Mouse (Mus musculus) right cerebral cortex, postnatal 10 days (tissue): ENCODE measurements at regions not wholly inside any gene's neighbourhood (a gene's known extent, or its start where the extent isn't known, plus 50 kb on each side); places are given as distances from the start of the nearest gene placed in this dataset.
"Not testable (repeated sequence)": the region's sequence is repeated elsewhere in the genome, so short reads cannot be mapped to it uniquely, and the experiment has no call there.

ENCODE experiments used
- DNase-seq, 2 experiments: peaks; one replicate each; pipeline ENCODE4 v3.0.0; 2021; ENCODE audit warnings: low spot score in 2 of 2

DNA sequence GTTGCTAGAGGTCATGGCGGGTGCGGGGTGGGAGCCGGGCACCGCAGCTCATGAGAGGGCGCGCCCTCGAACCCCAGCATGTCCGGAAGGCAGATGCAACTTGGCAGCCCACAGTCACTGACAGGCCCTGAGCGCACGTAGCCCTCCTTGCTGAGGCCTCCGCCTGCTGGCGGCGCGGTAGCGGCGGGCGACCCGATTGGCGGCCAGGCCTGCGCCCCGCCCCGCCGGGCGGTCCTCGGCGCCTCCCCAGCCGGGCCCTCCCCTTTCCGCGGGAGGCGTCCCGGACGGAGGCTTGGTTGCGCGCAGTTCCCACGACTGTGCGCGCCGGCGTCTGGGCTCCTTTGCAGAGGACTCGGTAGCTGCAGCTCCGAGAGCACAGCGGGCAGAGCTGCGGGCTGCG is 301.9 kb downstream of the Hpcal1 start:
- peak; percentile 48 to 56 for DNase-seq

DNA sequence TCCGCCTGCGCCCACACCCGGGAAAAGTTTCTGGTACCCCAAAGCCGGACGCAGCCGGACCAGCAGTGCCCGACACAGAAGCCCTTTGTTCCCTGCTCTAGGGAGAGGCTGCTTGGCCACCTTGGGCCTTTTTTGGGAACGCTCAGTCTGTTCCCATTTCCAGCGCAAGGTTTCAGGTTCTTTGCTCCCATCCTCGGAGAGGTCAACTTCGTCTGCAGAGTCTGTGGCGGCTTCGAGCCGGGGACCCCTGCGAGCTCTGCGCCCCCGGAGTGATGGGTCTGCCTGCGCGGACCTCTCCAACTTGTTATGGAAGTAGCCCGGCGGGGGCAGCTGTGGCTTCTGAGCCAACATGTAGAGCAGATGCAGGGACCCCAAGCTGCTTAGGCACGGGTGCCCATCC is 302.7 kb downstream of the Hpcal1 start:
- not testable (repeated sequence) for DNase-seq
